Mouse (Mus musculus): Measurements from ENCODE around the gene Lcn12. TPM values are rescaled to one million over a fixed set of nuclear protein-coding genes. Genes with fewer than 3 reads are reported as not detected.

Lcn12 gene
- polyA plus RNA-seq, 1 experiment from 2014 or later, result not detected

- Histone ChIP-seq H3K4me1 (ENCODE audit: control insufficient read depth, insufficient read depth, low read length) (no peaks in the 10 kb centered on the region), H3K4me3 (ENCODE audit: low read depth, low read length) (no peak overlapping the region), H3K27ac (replicated peaks; ENCODE audit: low read depth, low read length) (no peak overlapping the region), H3K9me3 (replicated peaks; ENCODE audit: control insufficient read depth, low read length) (no peaks in the 10 kb centered on the region), H3K27me3 (ENCODE audit: control insufficient read depth, insufficient read depth, low read length) (no peaks in the 10 kb centered on the region), H3K36me3 (replicated peaks; ENCODE audit: control insufficient read depth, insufficient read depth, low read depth, low read length) (no peaks in the 10 kb centered on the region), H3K9ac (replicated peaks; ENCODE audit: low read length) (no peak overlapping the region), H3K4me2 (ENCODE audit: low read depth, low read length) (no peak overlapping the region)
- ATAC-seq (replicated peaks; ENCODE audit: insufficient number of reproducible peaks, low FRiP score, low TSS enrichment, low read depth) (no peak), DNase-seq (ENCODE audit: low spot score) (no peak)
- WGBS, result 55% methylated on average over 1 of the region's 1 CpGs
Measured at GRCm38 (mm10) chr2:25452951-25453350, 40.8 kb downstream of the Lcn12 start.

- Histone ChIP-seq H3K4me1 (ENCODE audit: control insufficient read depth, insufficient read depth, low read length) (no peaks in the 10 kb centered on the region), H3K27me3 (ENCODE audit: control insufficient read depth, insufficient read depth, low read length) (no peaks in the 10 kb centered on the region), H3K9me3 (replicated peaks; ENCODE audit: control insufficient read depth, low read length) (no peaks in the 10 kb centered on the region), H3K4me2 (ENCODE audit: low read depth, low read length) (no peak overlapping the region), H3K27ac (replicated peaks; ENCODE audit: low read depth, low read length) (no peak overlapping the region), H3K9ac (replicated peaks; ENCODE audit: low read length) (no peak overlapping the region), H3K4me3 (ENCODE audit: low read depth, low read length) (no peak overlapping the region), H3K36me3 (replicated peaks; ENCODE audit: control insufficient read depth, insufficient read depth, low read depth, low read length) (no peaks in the 10 kb centered on the region)
- WGBS, result 84% methylated on average over 8 of the region's 8 CpGs
- DNase-seq (ENCODE audit: low spot score) (no peak), ATAC-seq (replicated peaks; ENCODE audit: insufficient number of reproducible peaks, low FRiP score, low TSS enrichment, low read depth) (no peak)
Measured at GRCm38 (mm10) chr2:25450853-25451647, 42.7 kb downstream of the Lcn12 start.

- WGBS, result 87% methylated on average over 14 of the region's 14 CpGs
Measured at GRCm38 (mm10) chr2:25442682-25443081, 51.0 kb downstream of the Lcn12 start.

GRCm38 (mm10) chr2:25441067-25441466 lies 52.6 kb downstream of the Lcn12 start:
- Histone ChIP-seq H3K27ac (replicated peaks; ENCODE audit: low read depth, low read length) (no peak overlapping the region), H3K4me3 (ENCODE audit: low read depth, low read length) (no peak overlapping the region), H3K27me3 (ENCODE audit: control insufficient read depth, insufficient read depth, low read length) (no peaks in the 10 kb centered on the region), H3K9me3 (replicated peaks; ENCODE audit: control insufficient read depth, low read length) (no peaks in the 10 kb centered on the region), H3K4me1 (ENCODE audit: control insufficient read depth, insufficient read depth, low read length) (no peaks in the 10 kb centered on the region), H3K36me3 (replicated peaks; ENCODE audit: control insufficient read depth, insufficient read depth, low read depth, low read length) (no peaks in the 10 kb centered on the region), H3K4me2 (ENCODE audit: low read depth, low read length) (no peak overlapping the region), H3K9ac (replicated peaks; ENCODE audit: low read length) (no peak overlapping the region)
- DNase-seq (ENCODE audit: low spot score) (no peak), ATAC-seq (replicated peaks; ENCODE audit: insufficient number of reproducible peaks, low FRiP score, low TSS enrichment, low read depth) (no peak)
- WGBS, result 86% methylated on average over 20 of the region's 20 CpGs

More at GRCm38 (mm10) chr2:25442682-25443081, 51.0 kb downstream of the Lcn12 start:
- Histone ChIP-seq H3K4me1 (ENCODE audit: control insufficient read depth, insufficient read depth, low read length) (no peaks in the 10 kb centered on the region), H3K4me2 (ENCODE audit: low read depth, low read length) (no peak overlapping the region), H3K36me3 (replicated peaks; ENCODE audit: control insufficient read depth, insufficient read depth, low read depth, low read length) (no peaks in the 10 kb centered on the region), H3K9me3 (replicated peaks; ENCODE audit: control insufficient read depth, low read length) (no peaks in the 10 kb centered on the region), H3K4me3 (ENCODE audit: low read depth, low read length) (no peak overlapping the region), H3K27me3 (ENCODE audit: control insufficient read depth, insufficient read depth, low read length) (no peaks in the 10 kb centered on the region), H3K27ac (replicated peaks; ENCODE audit: low read depth, low read length) (no peak overlapping the region), H3K9ac (replicated peaks; ENCODE audit: low read length) (no peak overlapping the region)
- DNase-seq (ENCODE audit: low spot score), result no peak
- ATAC-seq (replicated peaks; ENCODE audit: insufficient number of reproducible peaks, low FRiP score, low TSS enrichment, low read depth), result no peak

Small RNAs within 50 kb of the gene (microRNA-seq; reads per million reads assigned to microRNA genes)
- not detected for gene Mir3087 (ENCODE audit: borderline number of aligned reads)

Other genes with a start within 250 kb of the Lcn12 start
- 3.3 and 4.2 TPM in 2 replicates for gene AL732309.1, start 247.0 kb downstream of the Lcn12 start, polyA plus RNA-seq (2014; fragmentation: Nextera tagmentation; extraction: Ambion mirVana)
- gene Tmem203, start 238.5 kb downstream of the Lcn12 start, polyA plus RNA-seq (2014; fragmentation: Nextera tagmentation; extraction: Ambion mirVana), result 12.8 and 13.3 TPM in 2 replicates
- 4.3 and 4.9 TPM in 2 replicates for gene Tprn, start 231.3 kb downstream of the Lcn12 start, polyA plus RNA-seq (2014; fragmentation: Nextera tagmentation; extraction: Ambion mirVana)
- 253 and 254 TPM in 2 replicates for gene Ssna1, start 221.5 kb downstream of the Lcn12 start, polyA plus RNA-seq (2014; fragmentation: Nextera tagmentation; extraction: Ambion mirVana)
- gene Anapc2, start 221.4 kb downstream of the Lcn12 start, polyA plus RNA-seq (2014; fragmentation: Nextera tagmentation; extraction: Ambion mirVana), result 111 and 113 TPM in 2 replicates
- gene Tmem210, start 205.8 kb downstream of the Lcn12 start, polyA plus RNA-seq (2014; fragmentation: Nextera tagmentation; extraction: Ambion mirVana), result not detected in 2 replicates
- not detected in 2 replicates for gene Lrrc26, start 204.0 kb downstream of the Lcn12 start, polyA plus RNA-seq (2014; fragmentation: Nextera tagmentation; extraction: Ambion mirVana)
- gene Grin1, start 174.7 kb downstream of the Lcn12 start, polyA plus RNA-seq (2014; fragmentation: Nextera tagmentation; extraction: Ambion mirVana), result 1.6 TPM in 2 replicates
- gene Man1b1, start 161.6 kb downstream of the Lcn12 start, polyA plus RNA-seq (2014; fragmentation: Nextera tagmentation; extraction: Ambion mirVana), result 87.2 and 92.7 TPM in 2 replicates
- gene Dpp7, start 137.6 kb downstream of the Lcn12 start, polyA plus RNA-seq (2014; fragmentation: Nextera tagmentation; extraction: Ambion mirVana), result 18.2 and 19.1 TPM in 2 replicates
- 5.2 and 8.9 TPM in 2 replicates for gene Uap1l1, start 128.2 kb downstream of the Lcn12 start, polyA plus RNA-seq (2014; fragmentation: Nextera tagmentation; extraction: Ambion mirVana)
- gene Sapcd2, start 121.6 kb downstream of the Lcn12 start, polyA plus RNA-seq (2014; fragmentation: Nextera tagmentation; extraction: Ambion mirVana), result 39.1 and 43.2 TPM in 2 replicates
- 0.10 and 0.28 TPM in 2 replicates for gene Entpd2, start 98.0 kb downstream of the Lcn12 start, polyA plus RNA-seq (2014; fragmentation: Nextera tagmentation; extraction: Ambion mirVana)
- gene Npdc1, start 94.6 kb downstream of the Lcn12 start, polyA plus RNA-seq (2014; fragmentation: Nextera tagmentation; extraction: Ambion mirVana), result 26.8 and 38.0 TPM in 2 replicates
- gene Fut7, start 70.6 kb downstream of the Lcn12 start, polyA plus RNA-seq (2014; fragmentation: Nextera tagmentation; extraction: Ambion mirVana), result not detected in 2 replicates
- 2.2 TPM in 2 replicates for gene Abca2, start 65.2 kb downstream of the Lcn12 start, polyA plus RNA-seq (2014; fragmentation: Nextera tagmentation; extraction: Ambion mirVana)
- gene Clic3, start 37.1 kb downstream of the Lcn12 start, polyA plus RNA-seq (2014; fragmentation: Nextera tagmentation; extraction: Ambion mirVana), result 0.71 TPM in 1 of 2 replicates, not detected in the other
- 12.4 and 14.3 TPM in 2 replicates for gene Paxx, start 32.8 kb downstream of the Lcn12 start, polyA plus RNA-seq (2014; fragmentation: Nextera tagmentation; extraction: Ambion mirVana)
- gene Ptgds, start 23.9 kb downstream of the Lcn12 start, polyA plus RNA-seq (2014; fragmentation: Nextera tagmentation; extraction: Ambion mirVana), result 0.26 and 0.28 TPM in 2 replicates
- 51.1 and 56.4 TPM in 2 replicates for gene Fbxw5, start 6.8 kb upstream of the Lcn12 start, polyA plus RNA-seq (2014; fragmentation: Nextera tagmentation; extraction: Ambion mirVana)
- gene C8g, start 7.8 kb upstream of the Lcn12 start, polyA plus RNA-seq (2014; fragmentation: Nextera tagmentation; extraction: Ambion mirVana), result 3.8 and 4.3 TPM in 2 replicates
- 35.6 and 36.0 TPM in 2 replicates for gene Traf2, start 53.0 kb upstream of the Lcn12 start, polyA plus RNA-seq (2014; fragmentation: Nextera tagmentation; extraction: Ambion mirVana)
- gene Edf1, start 63.9 kb upstream of the Lcn12 start, polyA plus RNA-seq (2014; fragmentation: Nextera tagmentation; extraction: Ambion mirVana), result 336 and 375 TPM in 2 replicates
- gene Mamdc4, start 80.9 kb upstream of the Lcn12 start, polyA plus RNA-seq (2014; fragmentation: Nextera tagmentation; extraction: Ambion mirVana), result 1.2 and 8.5 TPM in 2 replicates
- 145 and 157 TPM in 2 replicates for gene Phpt1, start 81.3 kb upstream of the Lcn12 start, polyA plus RNA-seq (2014; fragmentation: Nextera tagmentation; extraction: Ambion mirVana)
- 0.07 and 0.25 TPM in 2 replicates for gene Ajm1, start 87.8 kb upstream of the Lcn12 start, polyA plus RNA-seq (2014; fragmentation: Nextera tagmentation; extraction: Ambion mirVana)
- 44.3 and 46.0 TPM in 2 replicates for gene Rabl6, start 114.6 kb upstream of the Lcn12 start, polyA plus RNA-seq (2014; fragmentation: Nextera tagmentation; extraction: Ambion mirVana)
- 0.15 and 0.18 TPM in 2 replicates for gene Ccdc183, start 123.8 kb upstream of the Lcn12 start, polyA plus RNA-seq (2014; fragmentation: Nextera tagmentation; extraction: Ambion mirVana)
- 17.5 and 18.7 TPM in 2 replicates for gene Tmem141, start 128.1 kb upstream of the Lcn12 start, polyA plus RNA-seq (2014; fragmentation: Nextera tagmentation; extraction: Ambion mirVana)
- gene Fcna, start 134.1 kb upstream of the Lcn12 start, polyA plus RNA-seq (2014; fragmentation: Nextera tagmentation; extraction: Ambion mirVana), result 0.52 and 0.81 TPM in 2 replicates
- not detected in 2 replicates for gene Lcn8, start 159.2 kb upstream of the Lcn12 start, polyA plus RNA-seq (2014; fragmentation: Nextera tagmentation; extraction: Ambion mirVana)
- gene Lcn5, start 164.0 kb upstream of the Lcn12 start, polyA plus RNA-seq (2014; fragmentation: Nextera tagmentation; extraction: Ambion mirVana), result not detected in 2 replicates
- not detected in 2 replicates for gene Lcn6, start 182.9 kb upstream of the Lcn12 start, polyA plus RNA-seq (2014; fragmentation: Nextera tagmentation; extraction: Ambion mirVana)
- gene Lcn10, start 188.8 kb upstream of the Lcn12 start, polyA plus RNA-seq (2014; fragmentation: Nextera tagmentation; extraction: Ambion mirVana), result not detected in 2 replicates
- not detected in 2 replicates for gene Obp2a, start 206.1 kb upstream of the Lcn12 start, polyA plus RNA-seq (2014; fragmentation: Nextera tagmentation; extraction: Ambion mirVana)
- gene Bmyc, start 212.8 kb upstream of the Lcn12 start, polyA plus RNA-seq (2014; fragmentation: Nextera tagmentation; extraction: Ambion mirVana), result 66.2 and 72.5 TPM in 2 replicates
- not detected in 2 replicates for gene Obp2b, start 243.1 kb upstream of the Lcn12 start, polyA plus RNA-seq (2014; fragmentation: Nextera tagmentation; extraction: Ambion mirVana)